Mouse (Mus musculus) neural tube, embryonic 13.5 days (tissue): Measurements from ENCODE around the gene Zfp384. TPM values are rescaled to one million over a fixed set of nuclear protein-coding genes. Genes with fewer than 3 reads are reported as not detected.
A peak's percentile ranks its signal among the peaks of the same experiment; 100 is the strongest.

Source experiments
- ATAC-seq: fragments of 200-750 bp; cut with Nextera tagmentation; 2 replicates; pipeline ENCODE4 v1.8.0; 2017; ENCODE audit warnings: low read depth, mild to moderate bottlenecking, moderate TSS enrichment, moderate library complexity
- H3K27ac ChIP-seq: fragments of 300-500 bp; sonication (generic); replicated peaks from 2 replicates; pipeline ENCODE4 v1.5.1; 2015; ENCODE audit warnings: moderate library complexity, mild to moderate bottlenecking, inconsistent platforms
- H3K27me3 ChIP-seq: fragments of 300-500 bp; sonication (generic); 2 replicates; pipeline ENCODE4 v1.6.1; 2015; ENCODE audit warnings: mild to moderate bottlenecking, inconsistent platforms
- H3K36me3 ChIP-seq: fragments of 300-500 bp; sonication (generic); 2 replicates; pipeline ENCODE4 v1.6.1; 2015; ENCODE audit warnings: mild to moderate bottlenecking, inconsistent platforms
- H3K4me1 ChIP-seq: fragments of 300-500 bp; sonication (generic); replicated peaks from 2 replicates; pipeline ENCODE4 v1.6.1; 2015; ENCODE audit warnings: inconsistent platforms
- H3K4me2 ChIP-seq: fragments of 300-500 bp; sonication (generic); 2 replicates; pipeline ENCODE4 v1.6.1; 2015; ENCODE audit warnings: inconsistent platforms, mild to moderate bottlenecking, moderate library complexity
- H3K4me3 ChIP-seq: fragments of 300-500 bp; sonication (generic); 2 replicates; pipeline ENCODE4 v1.5.1; 2015; ENCODE audit warnings: mild to moderate bottlenecking, inconsistent platforms
- H3K9ac ChIP-seq: fragments of 300-500 bp; sonication (generic); 2 replicates; pipeline ENCODE4 v1.6.1; 2015; ENCODE audit warnings: moderate library complexity, mild to moderate bottlenecking, inconsistent platforms
- H3K9me3 ChIP-seq: fragments of 300-500 bp; sonication (generic); 2 replicates; pipeline ENCODE4 v1.6.1; 2016; ENCODE audit warnings: inconsistent platforms
- whole genome bisulfite sequencing: fragments of 180-500 bp; shearing (Covaris S2); methylation state at CpG from one replicate; pipeline ENCODE4 v1.1.7; 2015; 5-methylcytosine and 5-hydroxymethylcytosine counted together
- polyA plus RNA-seq: library from polyadenylated mRNA; unstranded; fragments of >200 nt; fragmentation: Nextera tagmentation; extraction: Ambion mirVana; gene quantifications from 2 replicates; pipeline ENCODE4 v1.2.1, GENCODE M21; 2015

The Zfp384 gene
- polyA plus RNA-seq, result 20.0 and 23.2 TPM in 2 replicates

DNA sequence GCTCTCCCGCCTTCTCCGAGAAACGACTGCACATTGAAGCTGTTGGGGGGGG lies at the start of gene Zfp384:
Zfp384 (plus strand) TSS at position 17 of the 52 bp plus-strand sequence.
- peak within 1 kb of the TSS; percentile 98 for H3K9ac ChIP-seq
- H3K36me3 ChIP-seq, result peaks cover 27% of the 10 kb centered on the region
- H3K9me3 ChIP-seq, result no peaks in the 10 kb centered on the region
- H3K27me3 ChIP-seq, result no peaks in the 10 kb centered on the region
- peak within 1 kb of the TSS; percentile 98 for H3K27ac ChIP-seq
- H3K4me3 ChIP-seq, result peak within 1 kb of the TSS; percentile 75
- H3K4me2 ChIP-seq, result peak within 1 kb of the TSS; percentile 93
- H3K4me1 ChIP-seq, result peaks cover 43% of the 10 kb centered on the region
- ATAC-seq, result no peak
- WGBS, result 0% methylated on average over 3 of the region's 3 CpGs

DNA sequence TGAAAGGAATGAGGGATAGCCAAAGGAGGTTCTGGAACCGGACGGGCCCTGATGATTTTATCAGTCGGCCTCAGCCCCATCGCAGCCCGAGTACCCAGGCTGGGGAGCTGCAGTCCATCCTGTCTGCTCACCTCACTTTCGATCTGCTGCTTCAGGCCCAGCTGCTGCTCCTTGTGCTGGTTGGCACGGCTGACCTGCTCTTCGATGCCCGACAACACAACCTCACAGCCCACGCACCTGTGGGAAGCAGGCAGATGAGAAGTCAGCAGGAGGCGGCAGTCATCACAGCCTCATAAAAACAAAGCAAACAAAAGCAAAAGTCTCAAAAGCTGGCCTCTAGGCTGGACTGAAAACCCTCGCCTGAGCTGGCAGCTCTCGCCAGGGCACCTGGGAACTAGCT lies 49.0 kb upstream of the Zfp384 start:
- no peaks in the 10 kb centered on the region for H3K9me3 ChIP-seq
- H3K4me3 ChIP-seq, result no peak overlapping the region
- H3K4me1 ChIP-seq, result peaks cover 8% of the 10 kb centered on the region
- WGBS, result 87% methylated on average over 13 of the region's 13 CpGs
- H3K27me3 ChIP-seq, result no peaks in the 10 kb centered on the region
- no peak for ATAC-seq
- H3K9ac ChIP-seq, result no peak overlapping the region
- H3K4me2 ChIP-seq, result no peak overlapping the region
- H3K36me3 ChIP-seq, result peaks cover 78% of the 10 kb centered on the region
- no peak overlapping the region for H3K27ac ChIP-seq

DNA sequence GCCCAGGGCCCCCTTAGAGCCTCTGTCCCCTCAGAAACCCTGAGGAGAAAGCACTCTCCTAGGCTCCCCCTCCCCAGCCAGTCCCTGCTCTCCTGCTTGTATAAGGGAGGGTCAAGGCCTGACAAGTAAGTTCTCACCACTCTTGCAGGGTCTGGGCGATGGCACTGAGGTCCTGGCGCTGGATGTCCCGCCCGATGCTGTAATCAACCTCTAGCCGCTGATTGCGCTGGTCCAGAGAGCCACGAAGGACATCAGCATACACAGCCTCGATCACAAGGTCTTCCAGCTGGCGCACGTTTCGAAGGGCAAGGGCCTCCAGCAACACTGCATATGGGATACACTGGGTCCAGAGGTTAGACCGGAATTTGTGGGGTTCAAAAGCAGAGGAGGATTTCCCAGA lies 47.9 kb upstream of the Zfp384 start:
- Histone ChIP-seq H3K4me3 (no peak overlapping the region), H3K9ac (no peak overlapping the region), H3K27me3 (no peaks in the 10 kb centered on the region), H3K27ac (no peak overlapping the region), H3K9me3 (no peaks in the 10 kb centered on the region), H3K4me2 (no peak overlapping the region), H3K36me3 (peaks cover 69% of the 10 kb centered on the region), H3K4me1 (peaks cover 10% of the 10 kb centered on the region)
- ATAC-seq, result no peak
- WGBS, result 96% methylated on average over 12 of the region's 12 CpGs

DNA sequence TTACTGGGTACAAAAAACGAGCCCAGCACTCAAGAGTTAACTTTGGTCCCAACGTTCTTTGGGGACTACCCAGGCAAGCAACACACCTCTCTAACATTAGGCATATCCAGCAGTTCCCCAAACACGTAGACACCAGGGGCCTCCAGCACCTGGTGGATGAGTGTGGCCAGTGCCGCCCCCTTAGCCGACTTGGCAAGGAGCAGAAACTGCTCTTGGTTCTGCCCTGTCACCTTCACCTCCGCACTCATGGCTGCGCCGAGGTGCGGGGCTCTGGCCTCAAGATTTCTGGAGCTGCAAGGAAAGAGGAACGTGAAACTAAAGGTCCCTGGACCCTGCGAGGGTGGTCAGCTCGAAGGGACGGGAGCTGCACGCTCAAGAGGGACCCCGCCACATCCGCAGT lies 44.3 kb upstream of the Zfp384 start:
- Histone ChIP-seq H3K4me3 (peak overlapping the region; percentile 61), H3K4me1 (peaks cover 17% of the 10 kb centered on the region), H3K9ac (peak overlapping the region; percentile 91), H3K4me2 (peak overlapping the region; percentile 94), H3K36me3 (peaks cover 33% of the 10 kb centered on the region), H3K27ac (peak overlapping the region; percentile 92), H3K27me3 (no peaks in the 10 kb centered on the region), H3K9me3 (peaks cover 9% of the 10 kb centered on the region; the same call in 1 of the 2 replicates)
- WGBS, result 40% methylated on average over 16 of the region's 16 CpGs
- ATAC-seq, result peak; percentile 44

DNA sequence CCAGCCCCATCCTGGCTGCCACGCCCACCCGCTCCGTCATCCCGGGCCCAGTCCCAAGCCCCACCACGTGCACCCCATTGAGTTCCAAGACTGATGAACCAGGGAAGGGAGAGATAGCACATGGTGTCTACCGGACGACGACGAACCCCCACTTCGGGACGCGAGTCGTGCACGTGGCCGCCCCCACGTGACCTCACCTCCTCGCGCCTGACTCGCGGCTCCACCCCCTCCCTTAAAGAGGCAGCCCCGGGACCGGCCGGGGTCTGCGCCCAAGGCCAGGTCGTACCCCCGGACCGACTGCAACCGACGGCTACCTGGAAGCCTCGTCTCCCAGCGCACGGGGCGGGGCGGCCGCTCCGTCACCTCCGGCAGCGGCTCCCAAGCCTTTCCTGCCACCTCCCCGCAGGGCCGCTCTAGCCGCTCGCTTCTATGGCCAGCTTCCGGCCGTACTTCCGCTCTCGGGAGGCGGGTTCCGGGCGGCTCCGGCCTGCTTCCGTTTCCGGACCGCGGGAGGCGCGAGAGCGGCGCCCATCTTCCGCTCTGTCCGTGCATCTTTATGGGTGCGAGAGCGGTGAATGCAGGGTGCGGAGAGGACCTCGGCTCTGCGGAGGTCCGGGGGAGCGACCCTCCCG lies 43.7 kb upstream of the Zfp384 start, which contains the start of gene Cops7a:
Cops7a (minus strand) TSS at position 451 of the 632 bp plus-strand sequence.
- Histone ChIP-seq H3K4me1 (peaks cover 17% of the 10 kb centered on the region), H3K27me3 (no peaks in the 10 kb centered on the region), H3K9ac (peak within 1 kb of the TSS; percentile 91), H3K36me3 (peaks cover 28% of the 10 kb centered on the region), H3K27ac (peak within 1 kb of the TSS; percentile 92), H3K4me3 (peak within 1 kb of the TSS; percentile 61), H3K9me3 (peaks cover 9% of the 10 kb centered on the region; the same call in 1 of the 2 replicates), H3K4me2 (peak within 1 kb of the TSS; percentile 94)
- ATAC-seq, result peak; percentile 95
- under 1% methylated on average over 62 of the region's 68 CpGs for WGBS

DNA sequence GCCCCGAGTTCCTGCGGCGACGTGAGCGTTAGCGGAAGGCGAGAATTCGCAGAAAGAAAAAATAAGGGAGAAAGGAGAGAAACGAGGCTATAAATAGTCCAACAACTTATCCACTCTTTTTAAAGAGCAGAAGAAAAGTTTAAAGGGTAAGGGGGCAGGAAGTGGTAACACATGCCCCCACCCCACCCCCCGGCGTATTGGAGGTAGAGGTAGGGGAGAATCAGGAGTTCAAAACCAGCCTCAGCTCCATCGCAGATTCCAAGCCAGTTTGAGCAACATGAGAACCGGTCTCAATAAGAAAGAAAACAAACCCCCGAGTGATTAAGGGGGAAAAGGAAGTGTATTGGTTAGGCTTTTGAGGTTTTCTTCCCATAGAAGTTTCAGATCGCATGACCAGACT lies 43.2 kb upstream of the Zfp384 start:
- Histone ChIP-seq H3K4me2 (peak overlapping the region; percentile 94), H3K27ac (peak overlapping the region; percentile 92), H3K4me1 (peaks cover 17% of the 10 kb centered on the region), H3K27me3 (no peaks in the 10 kb centered on the region; the same call in 1 of the 2 replicates), H3K4me3 (peak overlapping the region; percentile 61), H3K9ac (peak overlapping the region; percentile 91), H3K36me3 (peaks cover 22% of the 10 kb centered on the region), H3K9me3 (peaks cover 9% of the 10 kb centered on the region; the same call in 1 of the 2 replicates)
- ATAC-seq, result no peak
- 17% methylated on average over 15 of the region's 15 CpGs for WGBS

DNA sequence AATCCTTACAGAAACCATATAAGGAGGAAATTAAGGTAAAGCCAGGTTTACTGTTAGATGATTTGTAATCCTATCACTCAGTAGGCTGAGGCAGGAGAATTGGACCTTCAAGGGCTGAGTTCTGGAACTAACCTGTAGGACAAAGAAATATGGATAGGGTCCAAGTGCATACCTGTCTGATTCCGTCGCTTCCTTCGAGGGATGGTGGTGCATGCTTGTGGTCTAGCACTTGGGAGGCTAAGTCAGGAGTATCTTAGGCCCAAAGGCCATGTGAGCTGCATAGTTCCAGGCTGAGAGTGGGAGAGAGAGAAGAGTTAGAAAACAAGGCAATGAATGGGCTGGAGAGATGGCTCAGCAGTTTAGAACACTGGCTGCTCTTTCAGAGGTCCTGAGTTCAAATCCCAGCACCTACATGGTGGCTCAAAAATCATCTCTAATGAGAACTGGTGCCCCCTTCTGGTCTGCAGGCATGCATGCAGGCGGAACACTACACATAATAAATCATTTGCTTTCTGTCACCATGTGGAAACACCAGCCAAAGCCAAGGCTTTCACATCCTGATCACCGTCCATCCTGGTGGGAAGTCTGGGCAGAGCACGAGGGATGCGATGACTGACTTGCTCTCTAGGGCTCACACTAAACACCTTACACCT lies 42.4 kb upstream of the Zfp384 start:
- H3K9me3 ChIP-seq, result peaks cover 9% of the 10 kb centered on the region; the same call in 1 of the 2 replicates
- H3K27me3 ChIP-seq, result no peaks in the 10 kb centered on the region; the same call in 1 of the 2 replicates
- H3K4me2 ChIP-seq, result peak overlapping the region; percentile 94
- no peak overlapping the region for H3K9ac ChIP-seq
- 96% methylated on average over 7 of the region's 7 CpGs for WGBS
- peak overlapping the region; percentile 61 for H3K4me3 ChIP-seq
- no peak overlapping the region for H3K27ac ChIP-seq
- peaks cover 17% of the 10 kb centered on the region for H3K4me1 ChIP-seq
- ATAC-seq, result no peak
- peaks cover 14% of the 10 kb centered on the region for H3K36me3 ChIP-seq

DNA sequence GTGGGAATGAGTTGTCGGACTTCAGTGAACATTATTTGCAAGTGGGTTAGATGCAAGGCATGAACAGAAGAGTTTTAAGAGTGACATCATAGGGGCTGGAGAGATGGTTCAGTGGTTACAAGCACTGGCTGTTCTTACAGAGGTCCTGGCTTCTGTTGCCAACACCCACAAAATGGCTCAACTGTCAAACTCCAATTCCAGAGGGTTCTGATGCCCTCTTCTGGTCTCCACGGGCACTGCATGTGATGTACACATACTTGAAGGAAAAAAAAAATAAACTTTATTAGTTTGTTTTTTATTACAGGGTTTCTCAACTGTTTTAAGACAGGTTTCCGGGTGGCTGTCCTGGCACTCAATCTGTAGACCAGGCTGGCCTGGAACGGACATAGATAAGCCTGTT lies 41.2 kb upstream of the Zfp384 start:
- H3K36me3 ChIP-seq, result peaks cover 7% of the 10 kb centered on the region; the same call in 1 of the 2 replicates
- H3K4me1 ChIP-seq, result peaks cover 17% of the 10 kb centered on the region
- H3K9ac ChIP-seq, result no peak overlapping the region
- no peak for ATAC-seq
- H3K4me3 ChIP-seq, result no peak overlapping the region
- no peaks in the 10 kb centered on the region; the same call in 1 of the 2 replicates for H3K27me3 ChIP-seq
- H3K4me2 ChIP-seq, result no peak overlapping the region
- H3K9me3 ChIP-seq, result peaks cover 9% of the 10 kb centered on the region; the same call in 1 of the 2 replicates
- H3K27ac ChIP-seq, result no peak overlapping the region
- 72% methylated on average over 4 of the region's 4 CpGs for WGBS

DNA sequence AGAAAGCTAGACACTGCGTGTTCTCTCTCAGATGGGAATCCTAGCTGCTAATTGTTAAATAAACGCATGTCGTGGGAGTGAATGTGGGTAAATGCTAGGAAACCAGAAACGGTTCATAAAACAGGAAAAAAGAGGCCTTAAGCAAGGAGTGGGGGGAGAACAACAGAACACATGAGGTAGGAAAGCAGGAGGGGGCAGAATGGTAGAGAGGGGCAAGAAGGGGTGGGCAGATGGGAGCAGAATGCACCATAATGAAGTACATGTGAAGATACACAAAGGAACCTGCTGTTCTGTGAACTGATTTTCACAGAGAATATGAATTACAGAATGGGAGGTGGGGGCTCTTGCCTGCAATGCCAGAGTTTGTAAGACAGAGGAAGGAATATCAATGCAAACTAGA lies 16.7 kb upstream of the Zfp384 start:
- no peak overlapping the region for H3K4me2 ChIP-seq
- peaks cover 50% of the 10 kb centered on the region for H3K27me3 ChIP-seq
- no peaks in the 10 kb centered on the region for H3K36me3 ChIP-seq
- peaks cover 14% of the 10 kb centered on the region for H3K4me1 ChIP-seq
- no peak overlapping the region for H3K27ac ChIP-seq
- no peak overlapping the region for H3K4me3 ChIP-seq
- no peak overlapping the region for H3K9ac ChIP-seq
- H3K9me3 ChIP-seq, result peaks cover 8% of the 10 kb centered on the region; the same call in 1 of the 2 replicates
- no peak for ATAC-seq
- WGBS, result 68% methylated on average over 4 of the region's 4 CpGs

DNA sequence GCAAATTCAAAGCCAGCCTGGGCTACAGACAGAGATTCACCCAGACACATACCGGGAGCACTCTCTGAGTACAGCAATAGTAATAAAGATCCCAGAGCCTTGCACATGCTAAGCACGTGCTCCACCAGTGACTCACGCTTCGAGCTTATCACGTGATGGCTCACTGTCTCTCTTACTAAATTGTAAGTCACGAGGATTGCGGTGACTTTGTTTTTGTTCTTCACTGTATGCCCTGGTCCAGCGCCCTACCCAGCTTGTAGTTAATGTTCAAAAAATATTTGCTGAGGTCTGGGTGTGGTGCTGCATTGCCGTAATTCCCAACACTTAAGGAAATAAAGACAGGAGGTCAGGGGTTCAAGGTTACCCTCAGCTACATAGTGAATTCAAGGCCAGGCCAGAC lies 15.6 kb upstream of the Zfp384 start:
- Histone ChIP-seq H3K4me2 (no peak overlapping the region), H3K4me1 (peaks cover 26% of the 10 kb centered on the region), H3K4me3 (no peak overlapping the region), H3K9ac (no peak overlapping the region), H3K27me3 (peaks cover 61% of the 10 kb centered on the region), H3K9me3 (peaks cover 8% of the 10 kb centered on the region; the same call in 1 of the 2 replicates), H3K36me3 (no peaks in the 10 kb centered on the region), H3K27ac (no peak overlapping the region)
- ATAC-seq, result no peak
- 85% methylated on average over 9 of the region's 9 CpGs for WGBS

DNA sequence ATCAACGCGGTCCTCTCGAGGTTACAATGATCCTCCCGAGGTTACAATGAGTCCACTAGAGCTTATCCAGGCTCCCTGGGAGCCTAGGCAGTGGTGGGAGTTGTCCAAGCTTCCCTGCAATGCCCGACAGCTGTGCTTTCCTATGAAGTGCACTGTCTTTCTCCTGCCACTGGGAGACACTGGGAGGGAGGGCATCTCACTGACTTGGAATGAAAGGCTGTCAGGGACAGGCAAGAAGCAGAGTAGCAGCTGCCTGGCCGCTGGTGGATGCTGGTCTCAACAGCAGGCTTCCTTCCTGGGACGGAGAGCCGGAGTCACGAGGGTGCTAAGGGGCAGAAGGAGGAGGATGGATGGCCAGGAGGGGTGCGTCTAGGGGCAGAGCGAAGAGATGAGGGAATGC lies 15.1 kb upstream of the Zfp384 start:
- 12% methylated on average over 11 of the region's 11 CpGs for WGBS
- H3K27ac ChIP-seq, result no peak overlapping the region
- peaks cover 66% of the 10 kb centered on the region for H3K27me3 ChIP-seq
- peaks cover 8% of the 10 kb centered on the region; the same call in 1 of the 2 replicates for H3K9me3 ChIP-seq
- H3K4me1 ChIP-seq, result peaks cover 31% of the 10 kb centered on the region
- ATAC-seq, result no peak
- 0 out of 2 replicates have a peak overlapping the region, but pooled peaks have one; percentile 9 for H3K4me3 ChIP-seq
- peak overlapping the region; percentile 31 for H3K4me2 ChIP-seq
- H3K36me3 ChIP-seq, result no peaks in the 10 kb centered on the region
- H3K9ac ChIP-seq, result peak overlapping the region; percentile 61

DNA sequence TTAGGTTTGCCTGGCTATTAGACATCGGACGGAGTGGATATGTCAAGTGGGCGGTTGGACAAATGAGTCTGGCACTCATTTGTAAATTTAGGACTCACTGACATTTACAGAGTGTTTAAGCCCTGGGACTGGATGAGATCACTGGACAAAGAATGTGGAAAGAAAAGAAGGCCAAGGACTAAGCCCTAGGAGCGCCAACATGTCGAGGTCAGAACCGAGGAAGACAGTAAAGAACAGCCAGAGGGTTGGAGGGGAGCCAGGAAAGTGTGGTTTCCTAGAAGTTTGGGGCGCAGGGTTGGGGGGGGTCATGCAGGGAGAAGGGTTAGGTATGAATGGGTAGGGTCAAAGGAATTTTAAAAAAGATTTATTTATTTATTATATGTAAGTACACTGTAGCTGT lies 13.7 kb upstream of the Zfp384 start:
- Histone ChIP-seq H3K9me3 (peaks cover 1% of the 10 kb centered on the region; the same call in 1 of the 2 replicates), H3K27ac (no peak overlapping the region), H3K4me2 (no peak overlapping the region), H3K36me3 (0 out of 2 replicates have a peak, but pooled peaks cover under 1% of the 10 kb centered on the region), H3K4me3 (no peak overlapping the region), H3K4me1 (peaks cover 36% of the 10 kb centered on the region), H3K27me3 (peaks cover 80% of the 10 kb centered on the region), H3K9ac (no peak overlapping the region)
- no peak for ATAC-seq
- WGBS, result 81% methylated on average over 7 of the region's 7 CpGs
